Mouse (Mus musculus) Patski (cell line): Measurements from ENCODE around the gene Lhx1. TPM values are rescaled to one million over a fixed set of nuclear protein-coding genes. Genes with fewer than 3 reads are reported as not detected.

Experiments
- ATAC-seq: fragments of 100-300 bp; one replicate; pipeline ENCODE4 v1.8.0; 2021
- CTCF ChIA-PET: fragments of 350-600 bp; sonication (Branson Sonifier 250); formaldehyde crosslinking; loops from one replicate; lab custom pipeline; 2022; ENCODE audit warnings: inconsistent platforms; lab: Charles Lee
- POLR2A ChIA-PET: fragments of 350-600 bp; sonication (Branson Sonifier 250); formaldehyde crosslinking; loops from one replicate; lab custom pipeline; 2022; ENCODE audit warnings: antibody characterized with exemption, inconsistent platforms; lab: Charles Lee
- DNase-seq: peaks from one replicate; pipeline ENCODE4 v3.0.0-alpha.2; 2011; ENCODE audit warnings: low read depth, low spot score
- H3K27me3 ChIP-seq: fragments of 371-371 bp; one replicate; pipeline ENCODE4 v1.5.1; 2021
- CTCF ChIP-seq: fragments of 100-300 bp; IDR thresholded peaks from one replicate; pipeline ENCODE4 v1.5.1; 2021
- in situ Hi-C: fragments of 300-500 bp; cut with MboI; formaldehyde crosslinking; loops from 3 replicates; pipeline ENCODE4 v1.11.1; 2018; ENCODE audit warnings: low pct_unique_long_range_greater_than_20kb, mixed read lengths
- polyA plus RNA-seq: library from polyadenylated mRNA; unstranded; gene quantifications from one replicate; pipeline ENCODE4 v1.2.3, GENCODE M21; 2021

Lhx1 gene
- polyA plus RNA-seq, 1 experiment from 2014 or later, result 1.1 TPM

- DNase-seq (no peak), ATAC-seq (no peak)
- in situ Hi-C loops, result no loop called here
- ChIA-PET POLR2A (interaction anchor here (0.6 to 0.7 kb wide), 2 partner anchors 236 to 276 kb away, joined by 3 to 5 read pairs; no protein-coding TSS in a partner anchor), CTCF (no interaction called here)
- H3K27me3 ChIP-seq, result peaks cover 3% of the 10 kb centered on the region
- TF ChIP-seq CTCF, result no peak
Measured at GRCm38 (mm10) chr11:84562758-84563347, 37.5 kb upstream of the Lhx1 start.

- ATAC-seq (no peak), DNase-seq (peak; percentile 28)
- H3K27me3 ChIP-seq, result no peaks in the 10 kb centered on the region
- ChIA-PET CTCF (no interaction called here), POLR2A (interaction anchor here (1.2 kb wide), 1 partner anchor 37 kb away, joined by 3 read pairs; no protein-coding TSS in a partner anchor)
- in situ Hi-C loops, result no loop called here
- TF ChIP-seq CTCF, result no peak
Measured at GRCm38 (mm10) chr11:84561546-84561945, 36.2 kb upstream of the Lhx1 start.

GRCm38 (mm10) chr11:84553821-84554450, 28.6 kb upstream of the Lhx1 start:
- ChIA-PET POLR2A (no interaction called here), CTCF (no interaction called here)
- peaks cover 35% of the 10 kb centered on the region for H3K27me3 ChIP-seq
- in situ Hi-C loops, result no loop called here
- ATAC-seq (no peak), DNase-seq (no peak)
- no peak for TF ChIP-seq CTCF

GRCm38 (mm10) chr11:84551296-84551695, 26.0 kb upstream of the Lhx1 start:
- in situ Hi-C loops, result no loop called here
- DNase-seq, result no peak
- POLR2A ChIA-PET, result no interaction called here
- no peak for ATAC-seq
- no peak for TF ChIP-seq CTCF
- CTCF ChIA-PET, result no interaction called here
- H3K27me3 ChIP-seq, result peaks cover 45% of the 10 kb centered on the region

DNA sequence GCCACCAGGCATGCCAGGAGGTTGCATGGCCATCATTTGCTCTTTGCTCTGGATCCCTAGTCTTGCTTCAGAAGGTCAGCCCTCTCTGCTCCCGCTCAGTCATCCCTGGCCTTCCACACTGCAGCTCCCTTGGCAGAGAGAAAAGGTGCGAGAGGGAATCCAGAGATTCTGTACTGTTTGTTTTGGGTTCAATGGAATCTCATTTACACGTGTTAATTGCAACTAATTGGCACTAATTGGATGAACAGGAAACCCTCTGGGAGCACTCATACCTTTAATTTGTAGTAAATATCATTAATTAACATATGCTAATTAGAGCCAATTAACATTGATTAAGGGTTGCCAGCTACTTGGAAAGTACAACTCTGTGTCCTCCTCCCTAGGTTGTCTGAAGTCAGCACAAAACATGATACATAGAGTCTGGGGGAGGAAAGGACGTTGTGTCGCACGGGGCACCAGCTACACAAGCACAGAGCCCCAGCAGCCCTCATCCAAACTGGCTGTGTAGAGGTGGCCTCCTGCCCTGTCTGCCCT, 24.0 kb upstream of the Lhx1 start:
- in situ Hi-C loops, result no loop called here
- no peak for DNase-seq
- no peak for TF ChIP-seq CTCF
- H3K27me3 ChIP-seq, result peaks cover 46% of the 10 kb centered on the region
- ChIA-PET POLR2A (no interaction called here), CTCF (no interaction called here)
- ATAC-seq, result no peak

DNA sequence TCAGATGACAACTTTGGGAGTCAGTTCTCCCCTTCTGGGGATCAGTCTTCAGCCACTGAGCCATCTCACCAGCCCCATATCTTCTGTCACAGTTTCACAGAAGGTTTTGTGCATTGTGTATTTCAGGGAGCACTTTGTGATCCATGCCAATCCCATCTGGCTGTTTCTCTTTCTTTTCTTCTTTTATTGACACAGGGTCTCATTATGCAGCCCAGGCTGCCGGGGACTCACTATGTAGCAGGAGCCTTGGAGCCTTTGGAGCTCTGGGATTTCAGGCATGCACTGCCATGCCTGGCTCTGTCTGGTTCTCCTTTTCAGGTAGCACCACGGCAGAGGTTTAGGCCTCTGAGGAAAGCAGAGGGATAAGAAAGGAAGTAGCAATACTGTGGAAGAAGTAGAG, 23.0 kb upstream of the Lhx1 start:
- ChIA-PET POLR2A (no interaction called here), CTCF (no interaction called here)
- in situ Hi-C loops, result no loop called here
- ATAC-seq, result no peak
- DNase-seq, result no peak
- H3K27me3 ChIP-seq, result peaks cover 40% of the 10 kb centered on the region
- TF ChIP-seq CTCF, result no peak

- H3K27me3 ChIP-seq, result peaks cover 22% of the 10 kb centered on the region
- in situ Hi-C loops, result no loop called here
- TF ChIP-seq CTCF, result no peak
Measured at GRCm38 (mm10) chr11:84539981-84540380, 14.6 kb upstream of the Lhx1 start.

GRCm38 (mm10) chr11:84529797-84530703, 4.7 kb upstream of the Lhx1 start:
- ATAC-seq (peak; percentile 78), DNase-seq (peak; percentile 71)
- CTCF ChIA-PET, result no interaction called here
- no peak for TF ChIP-seq CTCF
- in situ Hi-C loops, result no loop called here
- H3K27me3 ChIP-seq, result peaks cover 24% of the 10 kb centered on the region
- POLR2A ChIA-PET, result interaction anchor here (1.6 kb wide), 1 partner anchor 17 kb away, joined by 3 read pairs; the partner anchor contains the start of gene Aatf

More at GRCm38 (mm10) chr11:84539981-84540380, 14.6 kb upstream of the Lhx1 start:
- no peak for ATAC-seq
- no peak for DNase-seq
- POLR2A ChIA-PET, result no interaction called here
- CTCF ChIA-PET, result interaction anchor here (1.0 kb wide), 1 partner anchor 16 kb away, joined by 3 read pairs; no protein-coding TSS in a partner anchor

DNA sequence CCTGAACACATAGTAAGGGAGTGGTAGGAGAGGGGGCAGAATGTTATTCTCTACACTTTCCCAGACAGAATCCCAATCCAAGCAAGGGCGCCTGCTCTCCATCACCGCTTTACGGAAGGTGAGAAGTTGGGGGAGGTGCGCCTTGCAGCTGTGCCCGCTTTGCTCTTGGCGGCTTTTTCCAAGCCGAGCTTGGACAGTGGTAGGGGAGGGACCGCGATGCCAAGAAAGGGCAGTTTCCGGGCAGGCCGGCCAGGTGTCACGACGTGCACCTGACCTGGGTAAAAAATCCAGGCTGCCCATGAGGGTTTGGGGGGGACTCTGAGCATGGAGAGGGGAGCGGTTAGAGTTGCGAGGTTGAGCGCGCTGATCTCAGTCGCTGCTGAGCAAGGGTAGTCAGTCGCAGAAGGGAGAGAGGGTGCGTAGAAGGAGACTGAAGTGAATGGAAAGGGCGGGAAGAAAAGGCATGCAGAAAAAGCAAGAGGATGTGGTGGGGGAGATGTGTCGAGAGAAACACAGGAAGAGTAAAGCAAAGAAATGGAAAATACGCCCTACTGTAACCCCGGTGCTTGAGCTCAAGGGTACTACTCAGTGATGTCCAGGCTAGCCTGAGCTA, 3.9 kb upstream of the Lhx1 start:
- no peak for ATAC-seq
- ChIA-PET POLR2A (interaction anchor here (1.6 kb wide), 1 partner anchor 16 kb away, joined by 3 read pairs; the partner anchor contains the start of gene Aatf), CTCF (no interaction called here)
- DNase-seq, result no peak
- TF ChIP-seq CTCF, result no peak
- H3K27me3 ChIP-seq, result peaks cover 25% of the 10 kb centered on the region
- in situ Hi-C loops, result no loop called here
